Mouse (Mus musculus): ENCODE results near the gene Elk3.

- TF ChIP-seq POLR2A (IDR thresholded peaks at IDR 0.05; ENCODE audit: control insufficient read depth, extremely low read depth, insufficient read depth, low read length, poor library complexity) (no peak), CTCF (IDR thresholded peaks at IDR 0.05; ENCODE audit: borderline replicate concordance, control insufficient read depth, extremely low read depth, insufficient read depth, low read length, poor library complexity) (no peak)
Observed at GRCm38 (mm10) chr10:93309131-93309933, 1.6 kb downstream of the Elk3 start.
